Mouse (Mus musculus) liver, embryonic 12.5 days (tissue): ENCODE results near the gene Arsg. TPM values are rescaled to one million over a fixed set of nuclear protein-coding genes. Genes with fewer than 3 reads are reported as not detected.
A peak's percentile ranks its signal among the peaks of the same experiment; 100 is the strongest.

ENCODE experiments used
- ATAC-seq: fragments of 200-750 bp; cut with Nextera tagmentation; 2 replicates; pipeline ENCODE4 v1.8.0; 2017; ENCODE audit warnings: moderate number of reproducible peaks, mild to moderate bottlenecking, moderate library complexity
- H3K27ac ChIP-seq: fragments of 300-500 bp; sonication (generic); 2 replicates; pipeline ENCODE4 v1.5.1; 2016; ENCODE audit warnings: mild to moderate bottlenecking
- H3K27me3 ChIP-seq: fragments of 300-500 bp; sonication (generic); replicated peaks from 2 replicates; pipeline ENCODE4 v1.6.1; 2016; ENCODE audit warnings: mild to moderate bottlenecking, moderate library complexity
- H3K36me3 ChIP-seq: fragments of 300-500 bp; sonication (generic); 2 replicates; pipeline ENCODE4 v1.6.1; 2016; ENCODE audit warnings: mild to moderate bottlenecking, moderate library complexity
- H3K4me1 ChIP-seq: fragments of 300-500 bp; sonication (generic); 2 replicates; pipeline ENCODE4 v1.6.1; 2016
- H3K4me2 ChIP-seq: fragments of 300-500 bp; sonication (generic); 2 replicates; pipeline ENCODE4 v1.6.1; 2016; ENCODE audit warnings: mild to moderate bottlenecking, moderate library complexity
- H3K4me3 ChIP-seq: fragments of 300-500 bp; sonication (generic); 2 replicates; pipeline ENCODE4 v1.5.1; 2016; ENCODE audit warnings: mild to moderate bottlenecking, moderate library complexity
- H3K9ac ChIP-seq: fragments of 300-500 bp; sonication (generic); 2 replicates; pipeline ENCODE4 v1.6.1; 2016; ENCODE audit warnings: mild to moderate bottlenecking, moderate library complexity
- H3K9me3 ChIP-seq: fragments of 300-500 bp; sonication (generic); replicated peaks from 2 replicates; pipeline ENCODE4 v1.6.1; 2016; ENCODE audit warnings: mild to moderate bottlenecking, moderate library complexity
- WGBS: fragments of 180-500 bp; shearing (Covaris S2); methylation state at CpG from one replicate; pipeline ENCODE4 v1.1.7; 2016; ENCODE audit not compliant: insufficient replicate concordance; 5-methylcytosine and 5-hydroxymethylcytosine counted together
- polyA plus RNA-seq: library from polyadenylated mRNA; unstranded; fragments of >200 nt; fragmentation: Nextera tagmentation; extraction: Ambion mirVana; gene quantifications from 2 replicates; pipeline ENCODE4 v1.2.1, GENCODE M21; 2016

Arsg gene
- 2.9 and 3.7 TPM in 2 replicates for polyA plus RNA-seq

DNA sequence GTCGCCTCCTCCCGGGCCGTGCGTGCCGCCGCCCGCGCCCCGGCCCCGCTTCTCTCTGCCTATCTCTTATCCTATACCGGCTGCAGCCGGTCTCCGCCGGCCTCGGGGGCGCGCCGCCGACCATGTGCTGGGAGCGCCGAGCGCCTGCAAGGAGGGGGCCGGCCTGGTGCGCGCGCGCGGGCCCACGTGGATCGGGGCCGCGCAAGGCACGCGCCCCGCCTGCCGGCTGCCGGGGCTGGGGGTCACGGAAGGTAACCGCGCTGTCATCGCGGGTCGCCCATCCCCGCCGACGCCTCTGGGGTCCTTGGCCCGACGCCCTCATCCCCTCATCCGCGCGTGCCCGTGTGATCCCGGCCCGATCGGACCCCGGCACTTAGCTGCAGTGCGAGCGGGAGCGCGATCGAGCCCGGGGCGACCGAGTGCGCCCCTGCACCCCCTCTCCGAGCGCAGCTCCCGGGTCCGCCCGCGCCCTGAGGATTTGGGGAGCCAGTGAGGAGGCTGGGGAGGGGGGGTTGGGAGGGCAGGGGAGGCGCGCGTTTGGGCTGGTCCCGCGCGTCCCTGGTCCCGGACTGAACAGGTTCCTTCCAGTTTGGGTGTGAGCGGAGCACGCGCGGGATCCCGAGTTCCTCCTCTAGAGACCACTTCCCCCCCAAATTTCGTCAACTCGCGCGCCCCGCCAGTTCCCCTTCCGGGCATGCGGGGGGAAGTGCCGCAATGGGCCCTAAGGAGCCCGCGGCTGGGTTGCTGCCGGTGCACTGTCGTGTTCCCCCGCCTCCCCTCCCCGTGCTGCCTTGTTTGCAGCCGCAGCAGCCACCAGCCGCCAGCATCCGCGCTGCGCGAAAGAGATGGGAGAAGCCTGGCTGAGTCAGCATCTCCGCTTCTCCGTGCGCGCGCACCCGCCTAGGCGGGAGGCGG, at the start of gene Arsg, which contains the start of gene Slc16a6:
TSS of gene Arsg (plus strand) at position 204 of the 915 bp plus-strand sequence.
TSS of gene Slc16a6 (minus strand) at position 428 of the 915 bp plus-strand sequence.
- Histone ChIP-seq H3K9me3 (no peaks in the 10 kb centered on the region), H3K9ac (peak within 1 kb of the TSS; percentile 99), H3K27ac (peak within 1 kb of the TSS; percentile 99), H3K4me2 (peak within 1 kb of the TSS; percentile 96), H3K36me3 (peaks cover 14% of the 10 kb centered on the region), H3K4me1 (peaks cover 75% of the 10 kb centered on the region), H3K27me3 (no peaks in the 10 kb centered on the region), H3K4me3 (peak within 1 kb of the TSS; percentile 77)
- under 1% methylated on average over 96 of the region's 111 CpGs for WGBS
- peak; percentile 87 for ATAC-seq

GRCm38 (mm10) chr11:109425392-109426271, 47.5 kb upstream of the Arsg start, which contains the start of gene Amz2:
Amz2 (plus strand) TSS chr11:109425946.
- Histone ChIP-seq H3K9me3 (0 out of 2 replicates have a peak, but pooled peaks cover 5% of the 10 kb centered on the region), H3K27ac (peak within 1 kb of the TSS; percentile 89), H3K4me3 (peak within 1 kb of the TSS; percentile 74), H3K27me3 (no peaks in the 10 kb centered on the region), H3K4me2 (peak within 1 kb of the TSS; percentile 91), H3K9ac (peak within 1 kb of the TSS; percentile 76), H3K4me1 (peaks cover 44% of the 10 kb centered on the region), H3K36me3 (peaks cover 24% of the 10 kb centered on the region)
- peak; percentile 94 for ATAC-seq
- under 1% methylated on average over 65 of the region's 65 CpGs for WGBS

- Histone ChIP-seq H3K4me3 (peak overlapping the region; percentile 74), H3K9me3 (0 out of 2 replicates have a peak, but pooled peaks cover 5% of the 10 kb centered on the region), H3K36me3 (peaks cover 30% of the 10 kb centered on the region), H3K9ac (peak overlapping the region; percentile 76), H3K4me2 (peak overlapping the region; percentile 91), H3K4me1 (peaks cover 39% of the 10 kb centered on the region), H3K27ac (peak overlapping the region; percentile 89), H3K27me3 (no peaks in the 10 kb centered on the region)
- no peak for ATAC-seq
- WGBS: under 1% methylated on average over 11 of the region's 11 CpGs
Measured at GRCm38 (mm10) chr11:109426272-109426586, 46.9 kb upstream of the Arsg start.

- H3K4me1 ChIP-seq: peaks cover 39% of the 10 kb centered on the region
- H3K4me2 ChIP-seq: peak overlapping the region; percentile 91
- peaks cover 34% of the 10 kb centered on the region for H3K36me3 ChIP-seq
- WGBS: 84% methylated on average over 5 of the region's 5 CpGs
- peak overlapping the region; percentile 74; the same call in 1 of the 2 replicates for H3K4me3 ChIP-seq
- H3K27ac ChIP-seq: no peak overlapping the region
- ATAC-seq: no peak
- no peaks in the 10 kb centered on the region for H3K27me3 ChIP-seq
- H3K9ac ChIP-seq: 0 out of 2 replicates have a peak overlapping the region, but pooled peaks have one; percentile 76
- H3K9me3 ChIP-seq: 0 out of 2 replicates have a peak, but pooled peaks cover under 1% of the 10 kb centered on the region
Measured at GRCm38 (mm10) chr11:109427353-109427752, 45.8 kb upstream of the Arsg start.

DNA sequence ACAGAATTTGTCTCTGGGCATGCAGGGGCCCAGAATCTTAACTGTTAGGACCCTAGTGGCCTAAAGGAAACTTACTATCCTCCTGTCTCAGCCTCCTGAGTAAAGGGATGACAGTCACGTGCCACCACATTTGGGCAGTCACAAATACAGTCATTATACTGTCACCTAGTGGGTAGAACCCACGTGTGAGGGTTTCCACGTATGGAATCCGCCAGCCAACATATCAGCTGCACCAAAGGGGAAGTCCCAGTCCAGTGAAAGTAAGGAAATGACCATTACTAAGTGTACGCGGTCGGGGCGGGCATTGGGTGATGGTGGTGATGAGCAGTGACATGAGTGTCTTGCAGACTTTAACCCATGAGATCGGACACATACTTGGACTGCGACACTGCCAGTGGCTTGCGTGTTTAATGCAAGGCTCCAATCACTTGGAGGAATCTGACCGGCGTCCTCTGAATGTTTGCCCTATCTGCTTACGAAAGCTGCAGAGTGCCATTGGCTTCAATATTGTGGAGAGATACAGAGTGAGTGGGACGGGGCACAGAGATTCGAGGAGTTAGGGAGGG, 38.9 kb upstream of the Arsg start:
- Histone ChIP-seq H3K4me2 (no peak overlapping the region), H3K36me3 (peaks cover 63% of the 10 kb centered on the region), H3K4me3 (no peak overlapping the region), H3K9me3 (no peaks in the 10 kb centered on the region), H3K27me3 (no peaks in the 10 kb centered on the region), H3K4me1 (peaks cover 7% of the 10 kb centered on the region; the same call in 1 of the 2 replicates), H3K9ac (no peak overlapping the region), H3K27ac (no peak overlapping the region)
- WGBS: 79% methylated on average over 16 of the region's 16 CpGs
- no peak for ATAC-seq

GRCm38 (mm10) chr11:109436889-109437288, 36.3 kb upstream of the Arsg start:
- 71% methylated on average over 7 of the region's 8 CpGs for WGBS
- H3K4me1 ChIP-seq: peaks cover 27% of the 10 kb centered on the region
- no peaks in the 10 kb centered on the region for H3K9me3 ChIP-seq
- H3K4me2 ChIP-seq: no peak overlapping the region
- H3K36me3 ChIP-seq: peaks cover 40% of the 10 kb centered on the region
- H3K27me3 ChIP-seq: no peaks in the 10 kb centered on the region
- no peak overlapping the region for H3K27ac ChIP-seq
- no peak overlapping the region for H3K9ac ChIP-seq
- no peak for ATAC-seq
- no peak overlapping the region for H3K4me3 ChIP-seq

DNA sequence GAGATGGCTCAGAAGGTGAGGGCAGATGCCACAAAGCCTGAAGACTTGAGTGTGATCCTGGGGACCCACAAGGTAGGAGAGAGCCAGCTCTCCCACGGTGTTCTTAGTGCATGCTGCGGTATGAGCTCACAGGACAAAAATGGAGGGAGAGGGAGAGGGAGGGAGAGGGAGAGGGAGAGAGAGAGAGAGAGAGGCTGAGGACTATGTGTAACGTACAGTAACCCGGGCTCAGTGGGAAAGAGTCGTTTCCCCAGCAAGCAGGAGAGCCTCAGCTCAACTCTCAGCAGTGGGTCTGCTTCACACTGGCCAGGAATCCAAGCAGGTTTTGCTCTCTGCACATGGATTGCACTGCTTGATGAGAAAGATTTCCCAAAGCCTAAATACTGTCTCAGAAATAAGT, 34.0 kb upstream of the Arsg start:
- Histone ChIP-seq H3K9me3 (no peaks in the 10 kb centered on the region), H3K9ac (no peak overlapping the region), H3K27me3 (no peaks in the 10 kb centered on the region), H3K27ac (no peak overlapping the region), H3K4me2 (peak overlapping the region; percentile 81), H3K36me3 (peaks cover 34% of the 10 kb centered on the region), H3K4me1 (peaks cover 39% of the 10 kb centered on the region), H3K4me3 (peak overlapping the region; percentile 61; the same call in 1 of the 2 replicates)
- 30% methylated on average over 5 of the region's 5 CpGs for WGBS
- no peak for ATAC-seq

DNA sequence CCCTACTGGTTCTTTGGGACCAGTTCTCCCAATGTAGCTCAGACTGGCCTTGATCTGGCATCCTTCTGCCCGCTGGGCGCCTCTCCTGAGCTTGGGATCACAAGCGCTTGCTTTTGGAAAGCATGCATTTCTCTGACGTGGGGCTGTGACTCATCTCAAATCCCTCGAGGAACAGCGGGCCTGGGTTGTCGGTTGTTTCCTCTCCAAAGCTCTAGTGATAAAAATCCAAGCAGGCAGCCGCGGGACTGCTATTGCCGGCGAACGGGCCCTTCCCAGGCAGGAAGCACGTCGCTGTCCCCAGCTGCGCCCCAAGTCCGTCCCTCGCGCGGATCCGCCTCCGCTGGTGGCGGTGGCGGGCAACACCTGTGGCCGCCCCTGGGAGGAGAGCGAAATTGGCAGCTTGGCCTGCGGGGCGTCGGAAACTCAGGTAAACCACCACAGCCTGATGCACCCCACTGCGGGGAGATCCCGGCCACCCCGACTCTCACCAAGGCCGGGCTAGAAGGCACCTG, 33.3 kb upstream of the Arsg start:
- Histone ChIP-seq H3K4me1 (peaks cover 44% of the 10 kb centered on the region), H3K27ac (no peak overlapping the region)
- ATAC-seq: peak; percentile 80

DNA sequence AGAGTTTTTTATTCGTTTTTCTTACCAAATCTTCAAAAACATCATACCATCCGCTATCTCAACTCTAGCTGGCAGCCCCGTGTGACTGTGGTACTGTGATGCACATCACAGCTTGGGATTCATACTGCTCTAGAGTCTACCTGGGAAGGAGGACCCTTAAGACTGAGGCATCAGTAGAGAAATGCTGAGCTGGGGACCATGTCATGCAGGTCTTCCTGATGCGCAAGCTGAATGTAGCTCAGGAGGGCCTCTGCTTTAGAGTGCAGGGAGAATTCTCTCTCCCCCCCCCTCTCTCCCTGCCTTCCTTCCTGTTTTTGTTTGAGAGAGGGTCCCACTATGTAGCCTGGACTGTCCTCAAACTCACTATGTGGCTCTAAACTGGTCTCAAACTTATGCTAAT, 32.5 kb upstream of the Arsg start:
- ATAC-seq: no peak
- 36% methylated on average over 4 of the region's 4 CpGs for WGBS
- H3K36me3 ChIP-seq: peaks cover 20% of the 10 kb centered on the region
- H3K4me2 ChIP-seq: peak overlapping the region; percentile 81
- peak overlapping the region; percentile 61 for H3K4me3 ChIP-seq
- H3K27me3 ChIP-seq: no peaks in the 10 kb centered on the region
- no peaks in the 10 kb centered on the region for H3K9me3 ChIP-seq
- peak overlapping the region; percentile 67 for H3K9ac ChIP-seq
- peaks cover 51% of the 10 kb centered on the region for H3K4me1 ChIP-seq
- no peak overlapping the region for H3K27ac ChIP-seq

More for the DNA sequence above, 33.3 kb upstream of the Arsg start:
- Histone ChIP-seq H3K4me2 (peak overlapping the region; percentile 81), H3K36me3 (peaks cover 27% of the 10 kb centered on the region), H3K9ac (peak overlapping the region; percentile 67), H3K9me3 (no peaks in the 10 kb centered on the region), H3K27me3 (no peaks in the 10 kb centered on the region), H3K4me3 (peak overlapping the region; percentile 61)
- 2% methylated on average over 32 of the region's 32 CpGs for WGBS

GRCm38 (mm10) chr11:109441119-109441518, 32.1 kb upstream of the Arsg start:
- peak overlapping the region; percentile 81 for H3K4me2 ChIP-seq

DNA sequence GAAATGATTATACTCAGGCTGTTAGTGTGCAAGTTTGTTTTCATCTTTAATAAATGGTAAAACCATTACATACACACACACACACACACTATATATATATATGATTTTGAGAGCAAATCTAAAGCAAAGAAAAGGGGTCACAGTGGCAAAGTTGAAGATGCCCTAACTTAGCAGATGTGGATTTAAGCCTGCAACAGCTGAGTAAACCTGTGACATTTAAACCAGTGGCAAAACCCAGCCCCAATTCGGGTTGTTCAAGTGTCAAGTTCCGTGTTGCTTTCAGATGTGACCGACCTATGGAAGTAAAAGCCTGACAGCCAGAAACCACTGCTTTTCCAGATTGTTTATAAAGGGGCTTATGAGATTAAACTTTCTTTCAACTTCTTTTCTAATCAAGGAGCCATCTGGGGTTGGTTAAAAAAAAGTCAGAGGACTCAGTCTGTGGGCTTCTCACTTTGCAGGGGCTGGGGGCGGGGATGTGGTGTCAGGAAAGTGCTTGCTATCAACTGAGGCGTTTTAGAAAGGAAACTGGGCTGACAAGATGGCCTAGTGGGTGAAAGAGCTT, 30.9 kb upstream of the Arsg start:
- Histone ChIP-seq H3K4me2 (no peak overlapping the region), H3K27ac (no peak overlapping the region), H3K27me3 (no peaks in the 10 kb centered on the region), H3K4me1 (peaks cover 48% of the 10 kb centered on the region), H3K4me3 (no peak overlapping the region), H3K36me3 (peaks cover 7% of the 10 kb centered on the region), H3K9me3 (no peaks in the 10 kb centered on the region), H3K9ac (no peak overlapping the region)
- 48% methylated on average over 5 of the region's 5 CpGs for WGBS
- no peak for ATAC-seq

More at GRCm38 (mm10) chr11:109441119-109441518, 32.1 kb upstream of the Arsg start:
- peaks cover 55% of the 10 kb centered on the region for H3K4me1 ChIP-seq
- peaks cover 17% of the 10 kb centered on the region for H3K36me3 ChIP-seq
- H3K4me3 ChIP-seq: no peak overlapping the region; the same call in 1 of the 2 replicates
- H3K27ac ChIP-seq: no peak overlapping the region
- no peaks in the 10 kb centered on the region for H3K27me3 ChIP-seq
- 45% methylated on average over 3 of the region's 3 CpGs for WGBS
- H3K9me3 ChIP-seq: no peaks in the 10 kb centered on the region
- no peak for ATAC-seq
- no peak overlapping the region for H3K9ac ChIP-seq
